15 mouse cellular contexts compared by ENCODE assay signal in the genomic region with DNA sequence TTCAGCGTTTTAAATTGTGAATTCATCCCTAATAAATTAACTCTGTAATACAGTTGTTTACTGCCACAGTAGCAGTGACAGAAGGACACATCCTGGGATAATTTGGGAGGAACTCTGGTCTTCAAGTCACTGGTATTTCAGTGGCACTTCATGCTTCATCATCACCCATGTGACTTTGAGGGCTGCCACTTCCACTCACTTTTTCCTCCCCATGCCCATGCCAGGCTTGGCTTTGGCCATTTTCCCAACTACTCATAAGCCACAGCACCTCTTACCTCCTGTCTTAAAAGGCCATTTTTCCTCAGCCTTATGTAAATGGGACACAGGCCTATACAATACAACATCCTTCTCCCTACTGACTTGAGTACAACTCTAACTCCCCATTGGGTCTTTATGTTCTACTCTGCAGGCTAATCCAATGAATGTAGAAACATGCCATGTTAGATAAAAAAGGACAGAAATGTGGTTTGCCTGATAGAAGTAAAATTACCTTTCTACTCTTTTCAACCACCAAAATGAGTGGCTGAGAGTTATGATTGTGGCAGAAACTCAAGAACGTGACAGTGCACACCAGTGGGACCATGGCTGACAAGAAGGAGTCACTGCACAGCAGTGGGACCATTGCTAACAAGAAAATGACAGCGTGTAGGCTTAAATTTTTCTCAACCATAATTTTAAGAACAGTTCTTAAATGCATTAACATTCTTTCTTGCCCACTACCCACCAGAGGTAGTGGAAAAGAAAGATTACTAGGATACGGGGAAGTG.
"Had no signal": no experiment of that assay in that cellular context is flagged by ENCODE, and none has a peak within 500 bp of the region (broad histone marks: within the 10 kb centered on the region; RNA-seq: fewer than 3 reads in every experiment).

No protein-coding gene starts in this region.

- H3K27me3 ChIP-seq: kidney, embryonic 15.5 days; limb, embryonic 13.5 days; midbrain, embryonic 12.5 days; neural tube, embryonic 13.5 days had no signal

- H3K36me3 ChIP-seq: kidney, embryonic 15.5 days; limb, embryonic 13.5 days; midbrain, embryonic 12.5 days; neural tube, embryonic 13.5 days had no signal

- ATAC-seq: intestine, embryonic 16.5 days; midbrain, embryonic 16.5 days had no signal

- H3K4me1 ChIP-seq: kidney, embryonic 15.5 days; midbrain, embryonic 12.5 days; neural tube, embryonic 13.5 days had no signal

- H3K4me2 ChIP-seq: kidney, embryonic 15.5 days; limb, embryonic 13.5 days; lung, embryonic 14.5 days; midbrain, embryonic 12.5 days; neural tube, embryonic 13.5 days had no signal

- H3K4me3 ChIP-seq: kidney, embryonic 15.5 days; limb, embryonic 13.5 days; midbrain, embryonic 12.5 days; neural tube, embryonic 13.5 days had no signal

- DNase-seq: kidney, adult 2 months; kidney, postnatal 14 days; left cerebral cortex, postnatal 4 days; lung, embryonic 14.5 days; lung, postnatal 10 days; lung, postnatal 4 days; retina, postnatal 1 day; right cerebral cortex, postnatal 14 days; thymus, postnatal 25 days had no signal

- H3K9ac ChIP-seq: kidney, embryonic 15.5 days; limb, embryonic 13.5 days; lung, embryonic 14.5 days; midbrain, embryonic 12.5 days; neural tube, embryonic 13.5 days had no signal

- H3K27ac ChIP-seq: kidney, embryonic 15.5 days; limb, embryonic 13.5 days; midbrain, embryonic 12.5 days; neural tube, embryonic 13.5 days had no signal

- H3K9me3 ChIP-seq: kidney, embryonic 15.5 days; limb, embryonic 13.5 days; midbrain, embryonic 12.5 days; neural tube, embryonic 13.5 days had no signal
